Mouse (Mus musculus): ENCODE data around the gene Usp32. TPM values are rescaled to one million over a fixed set of nuclear protein-coding genes. Genes with fewer than 3 reads are reported as not detected.

The Usp32 gene
- total RNA-seq, 2 experiments from 2014 or later: 122 to 126 TPM

DNA sequence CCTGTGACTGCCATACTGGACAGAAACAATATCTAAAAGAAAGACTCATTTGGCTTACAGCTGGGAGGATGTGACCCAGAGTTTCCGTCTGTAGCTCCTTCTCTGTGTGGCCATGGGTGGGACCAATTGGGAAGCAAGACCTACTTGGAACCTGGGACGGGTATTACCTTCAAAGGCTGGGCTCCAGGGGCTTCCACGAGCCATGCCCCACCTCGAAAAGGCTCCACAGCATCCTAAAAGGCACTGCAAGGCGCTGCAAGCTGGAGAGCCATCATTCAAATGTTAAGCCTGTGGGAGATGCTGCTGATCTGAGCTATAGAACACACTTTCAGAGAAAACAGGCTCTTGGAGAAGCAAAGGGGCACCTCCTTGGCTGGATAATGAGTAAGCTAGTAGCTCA is 166.3 kb downstream of the Usp32 start:
- Histone ChIP-seq H3K4me3 (no peak overlapping the region), H3K27ac (no peak overlapping the region)
- no peak for TF ChIP-seq CTCF (IDR thresholded peaks at IDR 0.05)
- DNase-seq (ENCODE audit: extremely low spot score in 1 of 2, low spot score in 2 of 2): no peak
- intact Hi-C loops (cut with DNase I): no loop called here

DNA sequence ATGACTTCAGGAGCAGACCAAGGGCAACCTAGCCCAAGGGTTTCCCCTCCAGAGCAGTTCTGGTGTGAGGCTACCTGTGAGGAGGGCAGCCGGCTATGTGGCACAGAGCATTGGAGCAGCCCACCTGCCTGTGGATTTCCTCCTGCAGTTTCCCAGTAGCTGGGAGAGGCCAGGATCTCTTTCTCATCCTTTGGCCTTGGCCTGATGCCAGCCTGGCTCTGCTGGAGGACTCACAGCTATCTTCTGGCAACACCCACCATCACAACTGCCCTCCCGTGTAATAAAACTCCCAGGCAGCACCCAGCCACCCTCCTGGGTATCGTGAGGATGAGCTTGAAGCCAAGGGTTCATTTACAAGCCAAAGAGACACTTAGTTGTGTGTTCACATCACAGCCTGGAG is 167.9 kb downstream of the Usp32 start:
- DNase-seq (ENCODE audit: extremely low spot score in 1 of 2, low spot score in 2 of 2): no peak
- intact Hi-C loops (cut with DNase I): no loop called here
- TF ChIP-seq CTCF (IDR thresholded peaks at IDR 0.05): no peak
- no peak overlapping the region for H3K27ac ChIP-seq
- H3K4me3 ChIP-seq: no peak overlapping the region

DNA sequence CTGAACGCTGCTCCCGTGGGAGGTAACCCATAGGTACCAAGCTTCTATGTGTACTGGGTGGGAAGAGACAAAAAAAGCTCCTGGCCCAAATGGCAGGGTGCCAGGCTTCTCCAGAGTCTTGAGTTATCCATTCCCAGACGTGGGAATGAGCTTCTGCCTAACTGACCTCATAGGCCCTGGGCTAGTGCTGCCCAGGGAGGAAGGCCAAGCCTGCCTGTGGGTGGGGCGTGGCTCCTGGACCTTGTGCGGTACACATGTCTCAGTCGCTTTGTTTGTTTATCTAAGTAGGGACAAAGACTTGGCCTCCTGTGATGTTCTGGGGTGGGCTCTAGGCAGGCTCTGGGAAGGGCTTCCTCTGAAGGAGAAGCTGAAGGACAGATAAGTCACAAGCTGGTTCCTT is 171.2 kb downstream of the Usp32 start:
- intact Hi-C loops (cut with DNase I): no loop called here
- Histone ChIP-seq H3K27ac (peak overlapping the region; percentile 59), H3K4me3 (no peak overlapping the region)
- no peak for TF ChIP-seq CTCF (IDR thresholded peaks at IDR 0.05)
- DNase-seq (ENCODE audit: extremely low spot score in 1 of 2, low spot score in 2 of 2): peak; percentile 41 to 60

DNA sequence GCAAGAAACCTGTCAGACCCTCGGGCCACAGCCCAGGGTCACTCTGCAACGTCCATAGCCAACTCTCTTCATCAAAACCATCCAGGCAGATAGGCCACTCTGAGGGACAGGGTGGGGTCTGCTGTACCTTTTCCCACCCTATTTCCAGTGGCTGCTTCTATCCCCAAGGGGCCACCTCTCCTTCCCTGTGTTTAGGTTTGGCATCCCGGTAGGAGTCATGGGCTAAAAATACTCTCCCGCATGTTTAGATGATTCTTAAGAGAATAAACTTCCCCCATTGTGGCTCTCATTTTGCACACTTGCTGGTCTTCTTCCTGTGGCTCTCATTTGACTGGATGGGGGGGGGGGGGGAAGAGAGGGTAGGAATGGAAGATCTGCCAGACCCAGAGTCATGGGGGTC is 171.7 kb downstream of the Usp32 start:
- Histone ChIP-seq H3K4me3 (no peak overlapping the region), H3K27ac (peak overlapping the region; percentile 59; the same call in 1 of the 2 replicates)
- no peak for TF ChIP-seq CTCF (IDR thresholded peaks at IDR 0.05)
- no peak for DNase-seq (ENCODE audit: extremely low spot score in 1 of 2, low spot score in 2 of 2)
- intact Hi-C loops (cut with DNase I): no loop called here

DNA sequence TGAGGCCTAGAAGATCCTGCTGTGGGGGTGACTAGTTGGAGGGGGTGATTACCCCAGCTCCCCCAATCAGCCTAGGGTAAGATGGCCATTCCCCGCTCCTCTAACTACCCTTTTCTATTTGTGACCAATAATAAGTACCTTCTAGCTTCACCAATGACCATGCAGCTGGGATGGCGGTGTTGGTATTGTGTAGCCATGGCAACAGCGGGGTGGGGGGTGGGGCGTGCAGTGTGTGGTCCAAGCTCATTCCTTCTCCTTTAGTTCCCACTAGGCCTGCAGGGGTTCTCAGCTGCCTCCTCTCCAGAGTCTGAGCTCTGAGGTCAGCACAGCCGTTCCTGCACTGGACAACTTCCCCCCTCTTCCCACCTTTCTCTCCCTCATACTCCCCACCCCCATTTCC is 172.8 kb downstream of the Usp32 start:
- DNase-seq (ENCODE audit: extremely low spot score in 1 of 2, low spot score in 2 of 2): no peak
- intact Hi-C loops (cut with DNase I): no loop called here
- Histone ChIP-seq H3K4me3 (no peak overlapping the region), H3K27ac (no peak overlapping the region)
- TF ChIP-seq CTCF (IDR thresholded peaks at IDR 0.05): no peak

DNA sequence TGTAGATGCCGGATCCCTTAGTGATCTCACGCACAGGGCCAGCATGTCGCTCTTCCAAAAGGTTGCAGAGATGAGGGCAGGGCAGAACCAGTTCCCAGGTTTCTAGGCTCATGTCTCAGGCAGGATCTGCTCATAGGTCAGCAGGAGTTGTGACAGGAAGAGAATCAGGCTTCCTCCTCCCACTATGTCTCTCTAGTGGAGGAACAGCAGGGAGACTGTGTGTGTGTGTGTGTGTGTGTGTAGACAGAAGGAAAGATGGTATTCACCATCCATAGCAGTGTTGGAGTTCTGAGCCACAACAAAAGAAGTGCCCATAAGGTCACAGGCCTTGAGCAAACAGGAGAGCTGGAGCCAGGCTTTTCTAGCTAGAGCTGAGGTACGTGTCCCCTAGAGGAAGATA is 173.3 kb downstream of the Usp32 start:
- no peak for TF ChIP-seq CTCF (IDR thresholded peaks at IDR 0.05)
- no peak for DNase-seq (ENCODE audit: extremely low spot score in 1 of 2, low spot score in 2 of 2)
- Histone ChIP-seq H3K27ac (peak overlapping the region; percentile 15; the same call in 1 of the 2 replicates), H3K4me3 (no peak overlapping the region)
- intact Hi-C loops (cut with DNase I): no loop called here

DNA sequence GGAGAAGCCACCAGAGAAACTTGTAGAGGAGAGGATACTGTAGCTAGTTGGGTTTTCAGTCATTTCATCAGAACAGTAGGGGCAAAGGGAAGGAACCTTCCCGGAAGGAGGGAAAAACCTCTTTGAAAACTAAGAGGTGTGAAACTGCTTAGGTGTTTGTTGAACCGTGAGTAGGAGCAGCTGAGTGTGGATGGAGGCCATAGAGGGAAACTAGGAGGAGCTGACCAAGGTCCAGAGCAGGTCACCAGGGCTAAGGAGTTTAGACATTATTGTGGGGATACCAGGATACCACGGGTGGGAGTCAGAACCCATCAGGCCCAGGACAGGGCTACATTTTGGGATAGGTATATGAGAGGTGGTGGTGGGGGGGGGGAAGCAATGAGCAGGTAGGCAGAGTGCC is 176.4 kb downstream of the Usp32 start:
- Histone ChIP-seq H3K4me3 (no peak overlapping the region), H3K27ac (no peak overlapping the region)
- intact Hi-C loops (cut with DNase I): no loop called here
- TF ChIP-seq CTCF (IDR thresholded peaks at IDR 0.05): no peak
- no peak for DNase-seq (ENCODE audit: extremely low spot score in 1 of 2, low spot score in 2 of 2)

DNA sequence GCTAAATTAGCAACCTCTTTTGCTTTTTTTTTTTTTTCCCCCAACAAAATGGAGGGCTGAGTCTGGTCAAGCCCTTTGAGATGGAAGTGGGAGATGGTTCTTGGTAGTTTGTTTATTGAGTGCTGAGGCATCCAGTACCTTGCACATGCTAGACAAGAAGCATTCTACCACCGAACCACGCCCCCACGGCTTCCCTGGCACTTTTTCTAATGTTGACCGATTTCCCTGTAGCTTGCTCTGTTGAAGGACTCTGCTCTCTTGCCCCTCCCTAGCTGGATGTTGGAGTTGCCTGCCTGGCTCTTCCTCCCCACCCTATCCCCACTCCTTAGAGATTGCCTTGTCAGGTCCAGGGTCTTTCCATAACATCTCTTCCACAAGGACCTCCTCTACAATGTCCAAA is 177.4 kb downstream of the Usp32 start:
- intact Hi-C loops (cut with DNase I): no loop called here
- H3K4me3 ChIP-seq: no peak overlapping the region
- no peak for DNase-seq (ENCODE audit: extremely low spot score in 1 of 2, low spot score in 2 of 2)
- H3K27ac ChIP-seq: no peak overlapping the region
- TF ChIP-seq CTCF (IDR thresholded peaks at IDR 0.05): no peak

DNA sequence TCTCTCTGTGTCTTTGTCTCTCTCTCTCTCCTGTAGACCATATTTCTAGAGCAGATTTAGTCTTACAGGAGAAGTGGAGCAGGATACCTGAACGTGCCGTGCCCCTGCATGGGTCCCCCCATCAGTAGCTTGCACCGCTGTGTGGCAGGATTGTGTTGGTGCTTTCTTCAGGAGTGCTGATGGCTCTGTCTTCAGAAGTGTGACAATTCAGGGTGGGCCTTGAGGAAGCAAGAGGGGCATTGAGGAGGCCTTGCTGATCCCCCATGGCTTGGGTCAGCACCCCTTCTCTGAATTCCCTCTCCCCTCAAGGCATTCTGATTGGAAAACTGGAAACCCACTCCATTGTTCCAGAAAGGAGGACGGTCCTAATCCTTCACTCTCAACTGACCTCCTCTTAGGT is 178.4 kb downstream of the Usp32 start:
- Histone ChIP-seq H3K4me3 (no peak overlapping the region), H3K27ac (no peak overlapping the region)
- DNase-seq (ENCODE audit: extremely low spot score in 1 of 2, low spot score in 2 of 2): no peak
- TF ChIP-seq CTCF (IDR thresholded peaks at IDR 0.05): no peak
- intact Hi-C loops (cut with DNase I): no loop called here

DNA sequence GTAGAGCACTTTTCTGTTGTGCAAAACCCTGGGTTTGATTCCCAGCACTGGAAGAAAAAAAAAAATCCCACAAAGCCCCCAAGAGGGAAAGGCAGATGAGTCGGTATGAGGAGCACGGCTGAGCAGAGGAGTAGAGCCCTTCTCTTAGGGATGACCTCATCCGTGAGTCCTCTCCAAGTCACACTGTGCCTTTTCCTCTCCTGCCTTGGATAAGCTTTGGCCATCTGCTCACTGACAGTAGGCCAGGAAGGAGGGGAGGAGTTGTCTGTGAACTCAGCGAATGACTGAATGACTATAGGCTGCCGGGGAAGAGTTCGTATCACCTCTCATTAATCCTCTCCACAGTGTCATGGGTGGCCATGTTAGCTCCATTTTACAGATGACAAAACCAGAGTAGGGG is 179.2 kb downstream of the Usp32 start:
- TF ChIP-seq CTCF (IDR thresholded peaks at IDR 0.05): no peak

DNA sequence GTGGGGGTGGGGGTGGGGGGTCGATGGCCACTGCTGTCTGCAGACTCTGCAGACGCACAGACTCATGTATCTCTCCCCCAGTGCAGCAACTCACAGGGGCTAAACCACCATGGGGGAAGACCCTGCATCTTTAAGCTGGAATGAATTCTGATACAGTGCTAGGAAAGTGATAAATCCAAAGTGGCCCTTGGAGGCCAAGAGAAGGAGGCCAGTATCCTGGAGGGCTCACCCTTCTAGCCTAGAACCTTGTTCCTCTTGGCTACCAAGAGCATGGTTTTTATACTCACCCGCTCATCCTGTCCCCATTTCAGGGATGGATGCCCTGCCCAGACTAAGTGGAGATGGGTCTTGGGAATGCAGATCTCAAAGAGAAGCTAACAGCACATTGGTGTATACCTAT is 179.7 kb downstream of the Usp32 start:
- intact Hi-C loops (cut with DNase I): no loop called here
- H3K4me3 ChIP-seq: no peak overlapping the region; the same call in 1 of the 2 replicates
- peak overlapping the region; percentile 36 for H3K27ac ChIP-seq

More for the DNA sequence above, 179.2 kb downstream of the Usp32 start:
- H3K4me3 ChIP-seq: no peak overlapping the region
- H3K27ac ChIP-seq: no peak overlapping the region
- no peak for DNase-seq (ENCODE audit: extremely low spot score in 1 of 2, low spot score in 2 of 2)
- intact Hi-C loops (cut with DNase I): no loop called here

DNA sequence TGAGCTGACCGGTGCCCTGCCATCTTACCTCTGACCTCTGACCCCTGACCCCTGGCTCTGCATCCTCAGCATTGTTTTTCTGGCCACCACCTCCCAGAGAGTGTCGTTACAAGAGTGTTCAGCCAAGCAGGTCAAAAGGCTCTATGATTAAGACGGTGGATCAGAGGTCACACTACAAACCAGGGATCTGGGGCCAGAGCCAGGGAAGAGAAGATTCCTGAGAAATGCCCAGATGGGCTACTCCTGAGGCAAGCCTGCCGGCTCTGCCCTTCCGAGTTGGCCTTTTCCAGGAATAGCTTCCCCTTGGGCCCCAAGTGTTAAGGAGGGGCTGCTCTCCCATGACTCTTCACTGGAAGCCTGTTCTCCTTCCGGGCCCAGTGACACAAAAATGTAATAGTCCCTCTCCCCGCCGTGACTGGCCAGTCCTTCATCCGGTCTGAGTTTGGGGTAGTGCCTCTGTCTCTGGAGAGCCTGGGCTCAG is 180.2 kb downstream of the Usp32 start:
- no peak for DNase-seq (ENCODE audit: extremely low spot score in 1 of 2, low spot score in 2 of 2)
- Histone ChIP-seq H3K4me3 (peak overlapping the region; percentile 64; the same call in 1 of the 2 replicates), H3K27ac (peak overlapping the region; percentile 36)
- intact Hi-C loops (cut with DNase I): no loop called here
- no peak for TF ChIP-seq CTCF (IDR thresholded peaks at IDR 0.05)

More for the DNA sequence above, 179.7 kb downstream of the Usp32 start:
- no peak for TF ChIP-seq CTCF (IDR thresholded peaks at IDR 0.05)
- DNase-seq (ENCODE audit: extremely low spot score in 1 of 2, low spot score in 2 of 2): no peak

DNA sequence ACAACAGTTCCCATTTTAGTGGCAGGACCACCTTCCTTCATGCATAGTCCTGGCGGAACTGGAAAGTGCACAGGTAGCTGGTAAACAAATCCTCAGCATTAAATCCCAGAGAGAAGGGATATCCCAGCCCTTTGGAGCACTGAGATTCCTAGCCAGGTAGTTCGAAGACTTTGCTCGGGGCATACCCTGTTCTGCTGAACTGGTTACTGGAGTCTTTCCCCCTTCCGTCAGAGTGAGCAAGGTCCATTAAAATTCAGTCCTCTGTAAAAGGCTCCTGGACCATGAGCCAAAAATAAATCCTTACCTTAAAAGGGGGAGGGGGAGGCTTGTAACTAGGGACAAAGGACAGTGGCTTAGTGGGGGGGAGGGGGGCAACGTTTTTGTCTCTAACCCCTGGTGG is 180.8 kb downstream of the Usp32 start:
- intact Hi-C loops (cut with DNase I): no loop called here
- TF ChIP-seq CTCF (IDR thresholded peaks at IDR 0.05): no peak
- DNase-seq (ENCODE audit: extremely low spot score in 1 of 2, low spot score in 2 of 2): no peak
- Histone ChIP-seq H3K4me3 (peak overlapping the region; percentile 64), H3K27ac (peak overlapping the region; percentile 53)
